Mouse (Mus musculus): Measurements from ENCODE around the gene Nceh1.
A peak's percentile ranks its signal among the peaks of the same experiment; 100 is the strongest.
"Not testable (repeated sequence)": the region's sequence is repeated elsewhere in the genome, so short reads cannot be mapped to it uniquely, and the experiment has no call there.

Gene Nceh1

DNA sequence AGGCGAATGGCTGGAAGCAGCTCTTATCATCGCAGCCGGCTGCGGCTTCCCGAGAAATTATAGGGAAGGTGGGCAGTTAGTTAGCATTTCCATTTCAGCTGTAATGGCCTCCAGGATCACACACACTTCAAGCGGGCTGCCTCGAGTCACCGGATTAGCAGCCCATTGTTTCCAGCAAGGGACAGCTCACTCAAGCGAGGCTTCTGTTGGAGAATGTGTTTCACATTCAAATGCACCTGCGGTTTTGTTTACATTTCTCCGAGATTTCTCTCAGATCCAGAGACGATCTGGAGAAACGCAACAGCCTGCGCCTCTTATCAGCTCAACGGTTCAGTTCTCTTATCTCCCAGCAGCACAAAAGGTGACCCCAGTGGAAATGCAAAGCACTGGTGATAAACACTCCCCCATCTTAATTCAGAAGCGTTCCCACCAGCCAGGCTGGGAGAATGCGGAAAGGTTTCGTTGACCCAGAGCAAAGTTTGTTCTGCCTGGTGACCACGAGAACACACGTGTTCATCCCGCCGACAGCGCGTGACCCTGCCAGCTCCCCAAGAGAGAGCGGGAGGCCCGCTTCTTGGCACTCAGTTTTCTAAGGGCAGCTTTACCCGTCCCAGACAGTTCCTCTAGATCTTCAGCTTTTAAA, 100.4 kb downstream of the Nceh1 start:
- DNase-seq (ENCODE audit: low read depth, low spot score): no peak

DNA sequence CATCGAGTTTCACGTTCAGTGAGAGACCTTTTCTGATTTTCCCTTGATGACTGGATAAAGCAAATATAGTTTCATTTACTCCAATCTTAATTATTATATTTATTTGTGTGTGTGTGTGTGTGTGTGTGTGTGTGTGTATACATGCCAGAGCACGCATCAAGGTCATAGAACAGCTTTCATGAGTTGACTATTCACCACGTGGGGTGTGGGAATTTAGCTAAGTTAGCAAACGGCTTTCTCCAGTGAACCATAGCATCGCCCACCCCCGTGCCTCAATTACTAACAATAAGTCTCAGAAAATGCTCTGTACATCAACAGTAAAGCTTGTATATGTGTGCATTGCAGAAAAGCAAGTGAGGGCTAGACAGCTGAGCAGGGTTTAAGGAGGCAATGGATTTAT, 101.0 kb downstream of the Nceh1 start:
- DNase-seq (ENCODE audit: low read depth, low spot score): no peak

DNA sequence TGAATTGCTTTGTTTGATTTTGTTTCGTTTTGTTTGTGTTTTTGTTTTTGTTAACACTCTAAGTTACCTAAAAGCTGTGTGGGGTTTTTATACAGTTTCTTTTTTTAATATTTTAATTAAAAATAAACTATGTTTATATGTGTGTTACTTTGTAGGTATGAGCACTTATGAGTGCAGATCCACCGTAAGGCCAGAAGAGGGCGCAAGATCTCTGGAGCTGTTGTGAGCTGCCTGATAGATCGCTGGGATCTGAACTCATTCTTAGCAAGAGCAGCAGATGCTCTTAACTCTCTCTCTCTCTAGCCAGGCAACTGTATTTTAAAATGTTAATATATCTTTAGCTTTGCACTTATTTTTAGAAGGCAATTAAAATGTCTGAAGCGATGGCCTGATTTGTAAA, 101.5 kb downstream of the Nceh1 start:
- DNase-seq (ENCODE audit: low read depth, low spot score): no peak

DNA sequence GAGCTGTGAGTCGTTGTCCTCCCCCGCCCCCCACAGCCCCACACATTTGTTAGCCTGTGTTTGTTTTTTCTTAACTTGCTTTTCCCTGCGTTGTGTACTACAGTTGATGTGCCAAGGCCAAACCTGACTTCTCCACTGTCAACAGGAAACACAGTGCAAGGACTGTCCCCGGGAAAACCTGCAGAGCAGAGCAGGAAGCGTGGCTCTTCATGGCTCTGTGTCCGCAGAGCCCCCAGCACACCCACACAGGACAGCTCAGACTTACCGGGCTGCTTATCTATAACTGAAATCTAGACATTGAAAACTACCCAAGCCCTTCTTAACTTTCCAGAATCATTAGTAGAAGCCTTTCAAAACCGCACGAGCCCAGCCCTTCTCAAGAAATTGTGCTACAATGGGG, 102.3 kb downstream of the Nceh1 start:
- no peak for DNase-seq (ENCODE audit: low read depth, low spot score)

DNA sequence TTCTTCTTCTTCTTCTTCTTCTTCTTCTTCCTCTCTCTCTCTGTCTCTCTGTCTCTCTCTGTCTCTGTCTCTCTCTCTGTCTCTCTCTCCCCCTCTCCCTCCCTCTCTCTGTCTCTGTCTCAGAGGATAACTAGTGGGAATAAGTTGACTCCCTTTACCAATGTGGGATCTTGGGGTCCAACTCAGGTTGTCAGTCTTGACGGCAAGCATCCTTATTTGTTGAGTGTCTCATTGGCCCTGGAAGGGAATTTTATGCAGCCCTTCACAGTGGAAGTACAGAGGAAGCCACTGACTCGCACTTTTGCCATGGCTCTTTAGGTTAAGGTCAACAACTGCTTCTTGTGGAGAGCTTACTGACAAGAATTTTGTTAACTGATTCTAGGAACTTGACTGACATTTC, 105.5 kb downstream of the Nceh1 start:
- DNase-seq (ENCODE audit: low read depth, low spot score): no peak

DNA sequence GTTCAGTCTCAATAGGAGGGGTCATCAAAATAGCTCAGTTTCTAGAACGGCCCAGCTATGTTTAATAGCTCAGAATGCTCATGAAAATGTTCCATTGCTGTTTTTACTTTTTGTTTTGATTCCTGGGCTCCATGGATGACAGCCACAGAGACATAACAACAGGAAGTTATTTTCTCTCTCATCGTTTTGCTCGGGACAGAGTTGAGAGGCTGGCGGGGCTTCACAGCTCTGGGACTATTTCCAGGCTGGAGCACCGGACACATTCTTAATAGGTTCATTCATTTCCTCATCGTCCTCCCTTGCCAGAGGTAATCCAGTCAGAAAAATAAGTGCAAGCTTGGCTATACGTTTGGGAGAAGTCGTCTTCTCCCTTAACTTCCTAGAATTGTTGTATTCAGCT, 106.1 kb downstream of the Nceh1 start:
- no peak for DNase-seq (ENCODE audit: low read depth, low spot score)

DNA sequence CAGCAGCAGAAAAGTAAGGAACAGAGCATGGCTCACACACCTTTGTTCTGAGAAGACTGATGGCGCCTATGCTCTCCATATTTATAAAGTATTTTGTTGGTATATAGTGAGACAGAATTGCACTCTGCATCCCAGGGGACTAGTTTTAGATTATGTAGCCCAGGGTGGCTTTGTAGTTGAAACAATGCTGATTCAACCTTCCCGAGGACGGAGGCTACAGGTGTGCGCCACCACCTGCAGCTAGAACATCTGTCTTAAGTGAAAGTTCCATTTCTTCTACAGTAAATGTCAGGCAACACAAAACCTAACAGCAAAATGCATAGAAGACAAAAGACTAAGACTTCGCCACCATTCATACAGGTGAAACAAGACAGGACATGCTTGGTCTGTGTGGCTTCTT, 107.5 kb downstream of the Nceh1 start:
- DNase-seq (ENCODE audit: low read depth, low spot score): no peak

DNA sequence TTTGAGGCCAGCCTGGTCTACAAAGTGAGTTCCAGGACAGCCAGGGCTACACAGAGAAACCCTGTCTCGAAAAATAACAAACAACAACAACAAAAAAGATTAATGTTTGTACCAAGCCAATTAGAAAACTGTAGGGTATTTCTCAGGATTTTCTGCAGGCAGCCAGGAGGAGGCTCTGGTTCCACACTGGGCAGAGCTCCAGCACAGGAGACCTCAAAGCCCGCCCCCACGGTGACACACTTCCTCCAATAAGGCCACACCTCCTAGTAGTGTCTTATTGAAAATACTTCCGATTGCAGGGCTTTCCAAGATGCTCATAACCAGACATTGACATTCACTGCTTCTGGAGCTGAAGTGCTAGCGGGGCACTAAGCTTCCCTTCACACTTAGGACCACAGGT, 108.2 kb downstream of the Nceh1 start:
- DNase-seq (ENCODE audit: low read depth, low spot score): not testable (repeated sequence)

DNA sequence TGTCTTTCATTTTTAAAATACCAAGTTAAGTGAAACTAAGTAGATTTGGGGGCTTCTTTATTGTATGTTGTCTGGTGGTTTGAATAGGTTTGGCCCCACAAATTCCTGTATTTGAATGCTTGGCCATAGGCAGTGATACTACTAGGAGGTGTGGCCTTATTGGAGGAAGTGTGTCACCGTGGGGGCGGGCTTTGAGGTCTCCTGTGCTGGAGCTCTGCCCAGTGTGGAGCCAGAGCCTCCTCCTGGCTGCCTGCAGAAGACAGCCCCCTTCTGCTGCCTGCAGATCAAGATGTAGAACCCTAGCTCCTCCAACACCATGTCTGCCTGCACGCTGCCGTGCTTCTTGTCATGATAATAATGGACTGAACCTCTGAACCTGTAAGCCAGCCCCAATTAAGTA, 108.6 kb downstream of the Nceh1 start:
- DNase-seq (ENCODE audit: low read depth, low spot score): not testable (repeated sequence)

DNA sequence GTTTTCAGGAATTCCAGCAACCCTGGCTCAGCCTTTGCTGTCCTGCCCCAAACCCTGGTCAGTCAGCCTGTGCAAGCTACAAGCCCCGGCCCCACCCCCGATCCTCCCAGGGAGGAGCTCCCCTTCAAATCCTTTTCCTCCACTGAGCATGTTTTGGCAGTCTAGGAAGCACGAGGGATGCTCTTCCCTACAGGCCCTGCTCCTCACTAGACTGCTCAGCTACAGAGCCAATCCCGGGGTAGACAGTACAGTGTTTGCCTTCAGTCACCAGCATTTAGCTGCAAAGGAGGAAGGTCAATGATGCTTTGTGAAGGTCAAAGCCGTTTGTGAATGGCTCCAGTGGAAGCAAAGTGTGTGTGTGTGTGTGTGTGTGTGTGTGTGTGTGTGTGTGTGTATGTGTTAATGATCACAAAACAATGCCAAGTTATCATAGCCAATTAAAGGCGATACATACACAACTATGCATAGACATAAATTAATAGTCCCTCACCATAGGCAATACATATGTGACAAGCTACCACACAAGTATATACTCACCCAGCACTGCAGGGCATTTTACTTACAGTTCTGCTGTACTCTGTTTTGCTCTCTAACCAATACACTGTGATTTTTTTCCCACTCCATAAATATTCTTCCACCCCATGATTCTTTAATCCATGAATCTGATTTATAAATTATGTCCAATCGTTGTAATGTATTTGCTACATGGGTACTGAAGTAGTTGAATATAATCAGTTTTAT, 111.0 kb downstream of the Nceh1 start:
- DNase-seq (ENCODE audit: low read depth, low spot score): no peak

DNA sequence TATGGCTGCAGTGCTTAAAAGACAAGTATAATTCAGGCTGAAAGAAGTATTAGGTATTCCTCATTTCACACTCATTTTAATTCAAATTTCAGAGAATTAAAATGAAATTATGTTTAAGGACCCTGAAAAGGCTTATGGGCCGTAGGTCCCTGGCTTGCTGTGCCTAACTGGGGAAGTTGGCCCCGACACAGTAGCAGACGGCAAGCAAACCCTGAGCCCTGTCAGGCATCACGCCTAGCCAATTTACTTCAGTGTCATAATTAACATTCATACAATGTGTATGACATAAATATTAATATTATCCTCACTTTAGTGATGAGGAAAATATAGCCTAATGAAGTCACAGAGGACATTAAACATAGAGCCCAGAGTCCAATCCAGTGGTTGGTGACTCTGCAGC, 117.7 kb downstream of the Nceh1 start:
- no peak for DNase-seq (ENCODE audit: low read depth, low spot score)

DNA sequence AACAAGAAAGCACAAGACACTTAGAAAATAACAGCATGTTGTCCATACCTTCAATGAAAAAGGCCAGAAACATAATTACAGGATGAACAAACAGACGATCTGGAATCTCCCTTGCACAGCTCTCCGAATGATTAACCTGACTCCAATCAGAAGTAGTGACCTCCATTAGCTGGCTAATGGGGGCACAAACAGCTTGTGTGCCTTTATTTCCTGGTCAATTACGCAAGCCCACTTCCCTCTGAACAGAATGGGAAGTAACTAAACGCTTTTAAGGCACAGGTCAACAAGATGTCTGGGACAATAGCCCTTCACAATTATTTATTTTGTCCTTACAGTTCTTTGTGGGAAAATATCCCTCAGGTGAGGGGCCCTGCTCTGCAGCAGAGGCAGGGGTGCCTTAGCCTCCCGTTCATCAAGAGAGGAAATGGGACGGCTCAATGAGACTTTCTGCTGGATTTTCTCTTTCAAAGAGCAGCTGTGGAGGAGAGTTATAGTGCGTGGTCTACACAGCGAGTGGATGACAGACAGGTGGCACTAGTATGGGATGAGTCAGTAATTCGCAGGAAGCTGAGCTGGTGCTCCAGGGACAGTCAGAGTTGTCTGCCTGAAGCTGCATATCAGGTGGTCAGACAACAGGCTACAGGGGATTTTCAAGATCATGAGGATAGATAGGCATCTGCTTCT, 119.7 kb downstream of the Nceh1 start:
- DNase-seq (ENCODE audit: low read depth, low spot score): no peak

DNA sequence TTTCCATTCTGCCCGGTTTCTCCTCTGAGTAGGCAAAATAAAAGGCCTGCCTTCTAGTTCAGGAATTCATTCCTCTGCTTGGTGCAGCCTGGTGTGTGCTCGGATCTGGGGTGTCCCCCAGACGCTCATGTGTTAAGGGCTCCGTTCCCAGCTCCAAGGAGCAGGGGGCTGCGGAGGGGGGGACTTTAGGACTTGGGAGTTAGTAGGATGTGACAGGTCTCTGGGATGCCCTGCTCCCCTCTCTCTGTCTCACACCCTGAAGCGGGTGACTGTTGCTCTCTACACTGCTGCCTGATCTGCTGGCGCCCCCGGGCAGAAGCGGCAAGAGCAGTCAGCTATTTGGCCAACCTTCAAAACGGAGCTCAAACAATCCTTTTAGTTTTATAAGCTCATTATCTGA, 124.0 kb downstream of the Nceh1 start:
- DNase-seq (ENCODE audit: low read depth, low spot score): no peak

DNA sequence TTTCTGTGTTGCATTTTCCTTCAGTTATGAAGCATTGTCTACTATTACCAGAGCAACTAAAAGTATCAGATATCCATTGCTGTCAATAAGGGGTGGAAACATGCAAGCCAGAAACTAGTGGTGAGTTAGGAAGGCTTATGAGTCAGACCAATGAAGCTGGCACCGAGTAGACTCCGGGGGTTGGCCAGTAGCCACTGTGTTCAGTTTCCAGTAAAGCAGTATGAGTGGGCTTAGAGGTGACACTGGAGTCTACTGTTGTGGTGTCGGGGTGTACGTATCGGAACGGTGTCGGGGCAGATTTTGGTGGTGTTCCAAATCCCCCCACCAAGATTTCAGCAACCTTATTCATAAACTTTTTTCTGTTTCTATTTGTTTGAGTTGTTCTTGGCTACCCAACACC, 128.2 kb downstream of the Nceh1 start:
- DNase-seq (ENCODE audit: low read depth, low spot score): no peak

DNA sequence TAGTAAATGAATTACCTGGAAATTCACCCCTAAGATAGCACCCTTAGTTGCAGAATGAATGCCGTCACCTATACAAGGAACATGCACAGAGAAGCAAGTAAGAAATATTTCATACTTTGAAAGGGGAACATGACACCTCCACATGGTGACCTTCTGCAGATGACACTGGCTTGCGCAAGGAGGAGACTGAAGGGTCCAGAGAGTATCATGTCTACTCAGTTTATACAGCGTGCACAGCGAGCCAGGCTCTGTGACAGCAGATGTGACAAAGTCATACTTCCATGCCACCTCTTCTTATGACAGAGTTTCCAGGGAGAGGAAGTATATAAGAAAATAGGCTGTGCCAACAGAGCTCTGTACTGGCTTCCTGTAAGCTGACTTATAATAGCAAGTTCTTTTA, 128.7 kb downstream of the Nceh1 start:
- DNase-seq (ENCODE audit: low read depth, low spot score): no peak

DNA sequence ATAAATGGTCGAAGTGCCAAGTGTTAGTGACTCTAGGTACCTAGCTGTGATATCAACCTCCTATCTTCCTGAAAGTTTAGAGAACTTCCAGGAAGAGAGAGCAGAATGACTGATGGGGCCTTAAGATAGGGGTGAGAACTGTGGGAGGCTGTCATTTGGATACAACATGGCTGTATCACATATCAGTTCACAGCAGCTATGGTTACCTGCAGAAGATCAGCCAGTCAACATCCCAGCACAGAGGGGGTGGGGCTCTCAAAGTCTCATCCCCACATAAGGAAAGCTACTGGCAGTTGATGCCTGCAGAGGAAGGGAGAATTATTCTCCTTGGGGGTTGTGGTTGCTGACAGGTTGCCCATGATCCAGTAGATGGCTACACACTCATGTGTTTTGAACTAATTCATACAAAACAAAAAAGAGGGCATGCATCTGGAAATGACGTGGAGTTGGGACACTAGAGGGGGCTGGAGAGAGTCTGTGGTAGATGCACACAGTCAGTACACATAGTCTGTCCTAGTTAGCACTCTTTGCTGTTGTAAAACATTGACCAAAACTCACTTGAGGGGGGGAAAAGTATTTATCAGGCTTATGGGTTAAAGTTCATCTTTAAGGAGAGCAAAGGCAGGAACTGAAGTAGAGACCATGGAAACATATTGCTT, 131.9 kb downstream of the Nceh1 start:
- DNase-seq (ENCODE audit: low read depth, low spot score): no peak

DNA sequence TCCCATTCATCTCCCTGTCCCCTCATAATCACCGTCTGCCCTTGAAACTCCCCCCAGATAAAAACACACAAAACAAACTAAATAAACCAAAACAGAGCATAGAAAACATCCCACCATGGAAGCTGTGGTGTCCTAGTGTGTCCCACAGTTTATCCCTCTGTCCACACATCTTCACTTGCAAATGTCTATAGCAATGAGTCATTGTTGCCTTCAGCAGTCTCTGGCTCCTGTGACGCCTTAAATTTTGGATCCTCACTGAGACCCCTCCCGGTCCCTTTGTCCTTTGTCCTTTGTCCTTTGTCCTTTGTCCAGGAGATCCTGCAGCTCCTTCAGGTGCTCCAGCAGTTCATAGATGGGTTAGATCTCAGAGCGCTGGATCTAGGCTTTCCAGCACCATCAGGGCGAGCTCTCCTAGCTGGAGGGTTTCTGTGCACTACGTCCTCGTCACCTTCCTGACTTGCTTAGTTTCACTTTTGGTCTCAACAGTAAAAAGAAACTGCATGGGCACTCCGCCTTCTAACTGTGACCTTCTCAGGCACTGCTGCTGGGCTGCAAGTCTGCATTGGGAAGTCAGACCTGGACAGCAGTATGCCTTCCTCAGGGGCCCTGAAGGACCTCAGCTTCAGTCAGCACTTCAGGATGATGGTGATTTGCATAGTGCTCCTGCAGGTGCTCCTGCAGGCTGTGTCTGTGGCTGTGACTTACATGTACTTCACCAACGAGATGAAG, 134.0 kb downstream of the Nceh1 start, which contains the start of gene Tnfsf10:
Gene Tnfsf10 (plus strand): TSS at position 470 of the 729 bp plus-strand sequence.
- no peak for DNase-seq (ENCODE audit: low read depth, low spot score)

DNA sequence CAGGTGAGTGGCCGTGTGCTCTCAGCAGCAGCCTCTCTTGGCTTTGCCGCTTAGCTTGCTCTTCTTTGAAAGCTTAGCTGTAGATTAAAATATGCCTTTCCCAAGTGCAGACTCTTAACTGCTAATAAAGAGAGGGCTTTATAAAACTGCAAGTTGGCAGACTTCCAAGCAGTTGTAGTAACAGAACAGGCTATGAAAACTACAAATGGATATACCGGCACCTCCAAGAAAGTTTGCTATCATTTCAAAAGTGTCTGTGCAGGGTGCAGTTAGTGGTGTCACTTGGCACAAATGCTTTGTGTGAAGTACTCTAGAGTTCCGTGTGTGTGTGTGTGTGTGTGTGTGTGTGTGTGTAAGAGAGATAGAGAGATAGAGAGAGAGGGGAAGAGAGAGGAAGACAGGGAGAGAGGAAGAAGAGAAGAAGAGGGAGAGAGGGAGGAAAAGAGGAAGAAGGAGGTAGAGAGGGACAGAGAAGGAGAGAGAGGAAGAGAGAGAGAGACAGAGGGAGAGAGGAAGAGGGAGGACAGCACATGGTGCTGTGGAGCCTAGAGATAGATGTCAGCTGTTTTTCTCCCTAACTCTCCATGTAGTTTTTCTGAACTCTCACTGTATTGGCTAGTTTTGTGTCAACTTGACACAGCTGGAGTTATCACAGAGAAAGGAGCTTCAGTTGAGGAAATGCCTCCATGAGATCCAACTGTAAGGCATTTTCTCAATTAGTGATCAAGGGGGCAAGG, 134.7 kb downstream of the Nceh1 start:
- DNase-seq (ENCODE audit: low read depth, low spot score): peak; percentile 24

DNA sequence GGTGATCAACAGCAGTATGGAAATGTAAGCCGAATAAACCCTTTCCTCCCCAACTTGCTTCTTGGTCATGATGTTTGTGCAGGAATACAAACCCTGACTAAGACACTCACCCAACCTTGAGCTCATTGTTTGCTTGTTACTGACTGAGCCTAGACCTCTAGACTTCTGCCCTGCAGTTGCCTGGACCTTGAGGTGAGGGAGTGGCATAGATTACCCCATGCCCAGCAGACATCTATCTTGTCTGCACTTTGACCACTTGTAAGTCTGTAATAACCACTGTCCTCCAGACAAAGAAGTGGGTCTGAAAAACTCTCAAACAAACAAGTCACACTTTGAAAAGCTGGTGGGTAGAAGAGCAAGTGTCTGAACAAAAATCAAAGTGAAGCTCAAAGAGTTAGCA, 136.9 kb downstream of the Nceh1 start:
- DNase-seq (ENCODE audit: low read depth, low spot score): no peak

DNA sequence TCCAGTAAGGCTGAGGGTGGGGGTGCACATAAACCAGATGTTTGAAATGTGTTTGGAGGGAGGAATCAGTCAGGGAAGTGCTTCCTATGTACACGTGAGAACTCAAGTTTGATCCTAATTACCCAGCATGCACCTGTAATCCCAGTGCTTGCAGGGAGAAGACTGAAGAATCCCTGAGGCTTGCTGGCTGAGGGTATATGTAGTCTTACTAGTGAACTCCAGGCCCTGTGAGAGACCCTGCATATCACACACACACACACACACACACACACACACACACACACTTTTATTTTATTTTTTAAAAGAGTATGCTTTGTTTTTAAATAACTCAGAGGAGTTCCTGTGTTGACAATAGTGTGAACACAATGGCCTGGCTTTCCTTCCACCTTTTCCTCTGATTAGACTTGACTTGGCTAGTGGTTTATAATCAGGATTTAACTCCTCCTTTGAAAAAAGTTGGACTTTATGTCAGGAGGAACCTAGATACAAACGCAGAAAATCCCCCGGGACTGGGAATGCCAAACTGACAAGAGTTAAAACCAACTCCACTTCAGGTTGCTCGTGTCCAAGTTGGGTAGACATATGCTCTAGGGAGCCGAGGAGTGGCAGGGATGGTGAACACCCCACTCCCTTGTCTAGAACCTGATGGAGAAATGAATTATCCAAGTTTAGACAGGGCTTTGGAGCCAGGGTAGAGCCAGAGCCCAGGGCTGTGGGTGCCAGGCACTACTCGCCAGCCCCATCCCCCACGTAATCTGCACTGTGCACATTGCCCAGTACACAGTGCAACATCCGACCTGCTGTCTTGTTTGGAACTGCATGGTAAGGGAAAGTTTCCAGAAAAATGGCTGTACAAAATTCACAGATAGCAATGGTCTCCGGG, 138.1 kb downstream of the Nceh1 start:
- no peak for DNase-seq (ENCODE audit: low read depth, low spot score)
